Mouse (Mus musculus): Measurements from ENCODE around the gene Dync1i1. TPM values are rescaled to one million over a fixed set of nuclear protein-coding genes. Genes with fewer than 3 reads are reported as not detected.

The Dync1i1 gene
- polyA plus RNA-seq, 1 experiment: 3.9 TPM

DNA sequence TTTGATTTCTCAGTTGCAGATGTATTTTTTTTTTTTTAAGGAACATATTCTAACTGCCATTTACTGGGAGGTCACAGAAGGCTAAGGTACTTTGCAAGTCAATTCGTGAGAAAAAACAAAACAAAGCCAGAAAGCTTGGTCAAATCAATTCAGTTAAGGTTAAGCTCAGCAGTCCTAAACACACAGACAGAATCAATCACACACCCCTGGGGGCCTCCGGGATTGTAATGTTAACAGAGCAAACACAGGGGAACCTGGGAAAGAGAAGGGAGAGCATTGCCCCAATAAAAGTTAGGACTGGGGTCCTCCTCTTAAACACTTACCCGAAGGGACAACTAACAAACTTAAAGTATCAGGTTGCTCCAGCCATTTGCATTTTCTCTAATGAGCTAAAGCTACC is 344.6 kb downstream of the Dync1i1 start:
- H3K79me2 ChIP-seq (ENCODE audit: control insufficient read depth, insufficient read depth): no peaks in the 10 kb centered on the region
- TF ChIP-seq POLR2AphosphoS2 (IDR thresholded peaks at IDR 0.05; ENCODE audit: insufficient read length, low read depth) (no peak), USF1 (IDR thresholded peaks at IDR 0.05; ENCODE audit: low read depth) (no peak), TCF12 (IDR thresholded peaks at IDR 0.05; ENCODE audit: insufficient read depth, poor library complexity, severe bottlenecking) (no peak), E2F4 (IDR thresholded peaks at IDR 0.05; ENCODE audit: insufficient read depth) (no peak)
- no peak overlapping the region for H3K4me3 ChIP-seq
- H3ac ChIP-seq (ENCODE audit: control insufficient read depth, insufficient read length): no peak overlapping the region
- H3K27me3 ChIP-seq (ENCODE audit: control insufficient read depth, insufficient read depth, insufficient read length): no peaks in the 10 kb centered on the region
- no peak overlapping the region for H3K4me2 ChIP-seq (ENCODE audit: low read depth)
- no peaks in the 10 kb centered on the region for H3K36me3 ChIP-seq (ENCODE audit: control insufficient read depth, insufficient read depth)

DNA sequence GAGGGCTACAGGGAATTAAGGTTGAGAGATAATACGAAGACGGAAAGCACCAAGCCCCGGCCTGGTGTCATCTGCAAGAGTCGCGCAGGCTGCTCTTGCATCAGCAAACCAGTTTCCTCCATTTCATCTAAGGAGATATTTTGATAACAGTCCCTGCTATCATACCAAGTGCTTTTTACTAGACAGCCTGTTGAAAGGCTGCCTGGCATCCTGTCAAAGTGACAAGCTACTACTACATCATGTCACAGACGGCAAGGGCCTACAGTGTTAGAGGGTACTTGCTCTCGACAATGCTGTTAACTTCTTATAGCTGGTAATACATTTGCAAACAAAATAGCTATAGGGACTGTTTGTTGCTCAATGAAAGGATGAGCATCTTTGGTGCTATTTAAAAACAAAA is 345.6 kb downstream of the Dync1i1 start:
- Histone ChIP-seq H3K36me3 (ENCODE audit: control insufficient read depth, insufficient read depth) (no peaks in the 10 kb centered on the region), H3K27me3 (ENCODE audit: control insufficient read depth, insufficient read depth, insufficient read length) (no peaks in the 10 kb centered on the region), H3K4me2 (ENCODE audit: low read depth) (no peak overlapping the region), H3K4me3 (no peak overlapping the region), H3K79me2 (ENCODE audit: control insufficient read depth, insufficient read depth) (no peaks in the 10 kb centered on the region), H3ac (ENCODE audit: control insufficient read depth, insufficient read length) (no peak overlapping the region)
- no peak for TF ChIP-seq CEBPB (IDR thresholded peaks at IDR 0.05; ENCODE audit: insufficient read depth, poor library complexity, severe bottlenecking)
- no peak for TF ChIP-seq MAX (IDR thresholded peaks at IDR 0.05; ENCODE audit: low read depth)
- no peak for TF ChIP-seq TCF3 (IDR thresholded peaks at IDR 0.05; ENCODE audit: insufficient read length, low read depth)
- no peak for TF ChIP-seq USF1 (IDR thresholded peaks at IDR 0.05; ENCODE audit: low read depth)

GRCm38 (mm10) chr6:6075940-6076447 is 350.6 kb downstream of the Dync1i1 start:
- H3K36me3 ChIP-seq (ENCODE audit: control insufficient read depth, insufficient read depth): no peaks in the 10 kb centered on the region
- no peak overlapping the region for H3K4me2 ChIP-seq (ENCODE audit: low read depth)
- no peak for TF ChIP-seq POLR2A (IDR thresholded peaks at IDR 0.05; ENCODE audit: insufficient read length, low read depth)
- TF ChIP-seq TCF12 (IDR thresholded peaks at IDR 0.05; ENCODE audit: insufficient read depth, poor library complexity, severe bottlenecking): no peak
- TF ChIP-seq POLR2AphosphoS2 (IDR thresholded peaks at IDR 0.05; ENCODE audit: insufficient read length, low read depth): no peak
- TF ChIP-seq CEBPB (IDR thresholded peaks at IDR 0.05; ENCODE audit: insufficient read depth, poor library complexity, severe bottlenecking): no peak
- no peak for TF ChIP-seq MYOD1 (IDR thresholded peaks at IDR 0.05; ENCODE audit: control insufficient read depth in 1 of 3, insufficient read length in 2 of 3, low read depth in 2 of 3)
- TF ChIP-seq TCF3 (IDR thresholded peaks at IDR 0.05; ENCODE audit: insufficient read length, low read depth): no peak
- no peak for TF ChIP-seq SRF (IDR thresholded peaks at IDR 0.05; ENCODE audit: control insufficient read depth, insufficient read length, low read depth)
- TF ChIP-seq E2F4 (IDR thresholded peaks at IDR 0.05; ENCODE audit: insufficient read depth): no peak
- TF ChIP-seq MAX (IDR thresholded peaks at IDR 0.05; ENCODE audit: low read depth): no peak
- no peak for TF ChIP-seq USF1 (IDR thresholded peaks at IDR 0.05; ENCODE audit: low read depth)
- TF ChIP-seq MYOG (IDR thresholded peaks at IDR 0.05; ENCODE audit: control insufficient read depth in 1 of 3, insufficient read depth in 1 of 3, insufficient read length in 2 of 3, low read depth in 2 of 3): no peak
- TF ChIP-seq REST (IDR thresholded peaks at IDR 0.05; ENCODE audit: insufficient read depth, insufficient read length): no peak
- H3K79me2 ChIP-seq (ENCODE audit: control insufficient read depth, insufficient read depth): no peaks in the 10 kb centered on the region
- no peaks in the 10 kb centered on the region for H3K27me3 ChIP-seq (ENCODE audit: control insufficient read depth, insufficient read depth, insufficient read length)
- no peak overlapping the region for H3ac ChIP-seq (ENCODE audit: control insufficient read depth, insufficient read length)
- no peak overlapping the region for H3K4me3 ChIP-seq

DNA sequence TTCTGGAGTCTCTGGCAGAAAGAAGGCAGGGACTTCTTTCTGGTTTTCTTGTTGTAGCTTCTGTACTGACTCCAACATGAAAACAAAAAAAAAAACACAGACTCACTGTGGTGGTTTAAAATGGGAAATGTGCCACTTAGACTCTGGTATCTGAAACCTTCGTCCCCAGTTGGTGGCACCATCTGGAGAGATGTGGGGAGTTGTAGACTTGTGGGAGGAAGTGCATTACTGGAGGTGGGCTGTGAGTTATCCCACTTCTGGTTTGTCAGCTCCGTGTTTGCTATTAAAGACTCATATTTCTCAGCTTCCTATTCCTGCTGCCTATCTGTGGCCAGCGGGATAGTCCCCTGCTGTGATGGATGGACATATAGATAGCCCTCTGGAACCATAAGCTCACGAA is 351.8 kb downstream of the Dync1i1 start:
- Histone ChIP-seq H3K36me3 (ENCODE audit: control insufficient read depth, insufficient read depth) (no peaks in the 10 kb centered on the region), H3K79me2 (ENCODE audit: control insufficient read depth, insufficient read depth) (no peaks in the 10 kb centered on the region), H3K27me3 (ENCODE audit: control insufficient read depth, insufficient read depth, insufficient read length) (no peaks in the 10 kb centered on the region), H3K4me3 (no peak overlapping the region), H3ac (ENCODE audit: control insufficient read depth, insufficient read length) (no peak overlapping the region), H3K4me2 (ENCODE audit: low read depth) (no peak overlapping the region)
- TF ChIP-seq TCF3 (IDR thresholded peaks at IDR 0.05; ENCODE audit: insufficient read length, low read depth) (no peak), MYOD1 (IDR thresholded peaks at IDR 0.05; ENCODE audit: control insufficient read depth in 1 of 3, insufficient read length in 2 of 3, low read depth in 2 of 3) (no peak)

Other genes starting within 250 kb of the Dync1i1 start
- gene Pdk4, start 229.3 kb upstream of the Dync1i1 start, polyA plus RNA-seq (2012; fragmentation: generic; extraction: Trizol): 5.3 TPM